Mouse (Mus musculus): ENCODE results near the gene Kcnv2. TPM values are rescaled to one million over a fixed set of nuclear protein-coding genes. Genes with fewer than 3 reads are reported as not detected.

The Kcnv2 gene
- total RNA-seq (2021) = 1 to 10 TPM; 3.6 to 6.0 TPM
- long read RNA-seq, experiment 1, full-length matches to known transcripts = 1 of 3 reads
- long read RNA-seq, experiment 1, partial matches to known transcripts = 0 of 3 reads
- long read RNA-seq, experiment 1, other reads (novel, unspliced or antisense) = 2 of 3 reads
- long read RNA-seq, experiment 2 = 0 reads

DNA sequence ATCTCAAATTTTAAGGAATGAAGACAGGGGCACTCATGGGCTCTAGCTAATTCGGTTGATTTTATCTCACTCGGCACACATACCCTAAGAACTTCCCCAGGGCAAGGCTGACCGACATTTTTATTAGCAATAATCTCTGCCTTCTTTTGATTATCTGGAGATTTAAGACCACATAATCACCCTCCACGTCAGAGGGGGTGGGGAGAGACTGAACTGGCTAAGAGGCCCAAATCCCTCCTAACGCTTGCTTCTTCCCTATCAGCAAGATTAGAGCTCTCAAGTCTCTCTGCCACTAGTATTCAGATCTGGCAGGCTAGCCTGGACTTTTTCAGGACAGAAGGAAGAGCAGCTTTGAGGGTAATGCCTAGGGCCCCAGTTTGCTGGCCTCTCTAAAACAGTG, at the start of gene Kcnv2:
Kcnv2 (plus strand) TSS at position 308 of the 400 bp plus-strand sequence.
- no peak for DNase-seq

DNA sequence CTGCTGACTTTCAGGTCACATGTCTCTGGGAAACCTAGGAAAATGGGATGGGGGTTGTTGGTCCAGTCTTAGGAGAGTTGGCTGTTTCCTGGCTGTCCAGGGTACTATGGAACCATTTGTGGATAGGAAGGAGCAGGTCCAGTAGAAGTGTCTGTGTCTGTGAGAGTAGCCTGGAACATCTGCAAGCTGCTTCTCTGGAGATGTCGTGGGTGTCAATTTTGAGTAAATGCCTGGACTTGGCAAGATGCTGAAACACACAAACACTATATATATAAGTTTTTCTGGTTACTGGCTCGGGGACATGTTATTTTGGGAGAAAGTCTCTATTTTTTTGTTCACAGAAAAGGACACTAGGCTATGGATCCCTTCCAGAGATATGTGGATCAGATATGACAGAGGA, 49.0 kb upstream of the Kcnv2 start:
- no peak for DNase-seq

DNA sequence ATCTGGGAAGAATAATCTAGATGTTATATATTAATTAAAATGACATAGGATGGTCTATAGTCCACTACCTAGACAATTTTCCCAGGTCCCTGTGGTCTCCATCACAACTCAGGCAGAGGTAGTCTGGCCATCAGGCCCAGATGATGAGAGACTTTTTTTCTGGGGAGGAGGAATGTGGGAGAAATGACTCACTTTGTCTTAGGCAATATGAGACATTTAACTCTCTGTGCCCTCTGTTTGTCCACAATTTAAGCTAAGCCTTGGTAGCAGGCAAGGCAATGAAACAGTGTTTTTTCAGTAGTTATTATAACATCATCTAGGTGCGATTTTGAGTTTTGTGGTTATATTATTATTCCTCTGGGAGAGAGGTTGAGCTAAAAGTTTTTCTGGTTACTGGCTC, 48.0 kb upstream of the Kcnv2 start:
- DNase-seq = no peak

DNA sequence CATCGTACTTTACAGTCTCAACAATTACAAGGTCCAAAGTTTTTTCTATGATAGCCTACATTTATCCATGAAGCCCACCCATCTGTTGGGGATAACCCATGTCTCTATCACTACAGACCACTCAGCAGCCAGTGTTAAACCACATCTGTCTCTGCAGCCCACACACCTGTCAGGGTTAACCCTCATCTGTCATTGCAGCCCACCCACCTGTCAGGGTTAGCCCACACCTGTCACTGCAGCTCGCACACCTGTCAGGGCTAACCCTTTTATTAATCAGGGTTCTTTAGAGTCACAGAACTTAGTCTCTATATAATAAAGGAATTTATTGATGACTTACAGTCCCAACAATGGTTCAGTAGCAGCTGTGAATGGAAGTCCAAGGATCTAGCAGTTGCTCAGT, 43.2 kb upstream of the Kcnv2 start:
- DNase-seq = no peak

DNA sequence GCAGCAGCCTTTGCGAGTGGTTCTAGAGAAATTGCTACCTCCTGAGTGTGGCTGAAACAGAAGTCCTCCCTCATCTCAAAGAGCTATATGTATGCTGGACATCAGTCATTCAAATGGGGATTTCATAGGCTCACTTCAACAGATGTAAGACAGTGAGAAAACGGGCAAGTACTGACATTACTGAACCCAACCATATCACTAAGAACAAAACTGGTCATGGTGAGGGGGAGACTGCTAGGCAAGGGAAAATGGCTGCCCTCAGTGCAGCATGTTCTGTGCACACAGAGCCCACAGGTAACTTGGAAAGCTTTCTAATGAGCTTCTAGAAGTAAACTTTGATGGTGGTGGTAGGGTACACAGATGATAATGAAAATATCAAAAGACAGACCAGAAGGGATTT, 12.3 kb upstream of the Kcnv2 start:
- DNase-seq = no peak

DNA sequence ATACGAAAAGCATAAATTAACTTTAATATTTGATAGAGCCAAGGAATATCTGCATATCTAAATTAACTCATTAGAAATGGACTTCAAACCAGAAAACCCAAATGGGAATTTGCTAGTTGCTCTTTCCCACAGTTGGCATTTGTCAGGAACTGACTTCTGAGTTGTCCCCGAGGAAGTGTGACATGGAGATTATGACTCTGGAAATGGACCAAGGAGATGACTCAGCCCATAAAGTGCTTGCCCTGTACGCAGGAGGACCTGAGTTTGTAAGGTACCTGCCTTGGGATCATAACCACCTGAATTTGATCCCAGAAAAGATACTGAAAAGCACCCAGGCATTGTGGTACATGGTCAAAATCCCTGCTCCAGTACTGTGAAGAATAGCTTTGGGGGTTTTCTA, 11.1 kb upstream of the Kcnv2 start:
- DNase-seq = peak; percentile 55 to 64

DNA sequence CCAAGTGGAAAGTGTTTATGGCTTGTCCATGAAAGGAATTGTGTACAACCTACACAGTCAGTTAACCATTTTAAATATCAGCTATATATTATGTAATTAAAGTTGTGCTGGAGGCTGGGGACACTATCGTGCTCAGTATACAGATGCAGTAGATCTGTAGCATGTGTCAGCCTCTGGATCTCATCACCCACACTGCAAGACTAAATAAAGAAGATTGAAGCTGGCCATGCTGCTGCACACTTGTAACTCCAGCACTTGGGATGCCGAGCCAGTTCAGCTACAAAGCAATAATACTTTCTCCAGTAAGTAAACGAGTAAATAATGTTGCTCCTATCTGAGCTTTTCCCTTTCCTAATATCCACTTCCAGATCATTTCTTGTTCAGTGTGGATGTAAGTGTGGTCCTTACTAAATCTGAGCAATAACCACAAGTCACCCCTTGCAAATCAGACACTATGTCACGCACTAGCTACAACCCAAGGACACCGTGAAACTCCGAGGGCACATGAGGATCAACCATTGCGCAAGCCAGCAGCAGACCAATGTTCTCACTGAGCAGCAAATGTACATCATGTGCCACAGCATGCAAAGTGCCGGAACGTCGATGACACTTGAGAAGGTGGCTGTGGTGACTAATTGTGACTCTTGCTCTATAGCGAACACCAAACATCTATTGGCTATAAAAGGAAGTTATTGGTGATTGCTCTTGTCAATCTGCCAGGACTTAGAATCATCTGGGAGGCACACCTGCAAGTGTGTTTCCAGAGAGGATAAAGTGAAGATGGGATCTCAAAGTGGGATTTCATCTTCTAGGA, 9.9 kb upstream of the Kcnv2 start:
- peak; percentile 80 to 87 for DNase-seq

DNA sequence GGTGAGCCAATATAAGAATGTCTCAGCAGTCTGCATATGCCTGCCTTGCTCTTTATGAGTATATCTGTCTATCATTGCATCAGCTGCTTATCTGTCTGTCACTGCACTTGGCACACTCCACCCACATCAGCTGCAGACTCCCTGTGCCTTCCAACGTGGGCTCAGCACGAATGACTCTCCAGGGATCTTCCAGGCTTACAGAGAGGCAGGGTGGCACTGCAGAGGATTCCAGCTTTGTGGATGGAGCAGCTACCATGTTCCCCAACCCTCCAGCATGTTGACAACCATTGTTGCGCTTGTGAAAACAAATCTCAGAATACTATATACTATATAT, 9.3 kb upstream of the Kcnv2 start:
- peak in 1 of 2 experiments; percentile 36 for DNase-seq

DNA sequence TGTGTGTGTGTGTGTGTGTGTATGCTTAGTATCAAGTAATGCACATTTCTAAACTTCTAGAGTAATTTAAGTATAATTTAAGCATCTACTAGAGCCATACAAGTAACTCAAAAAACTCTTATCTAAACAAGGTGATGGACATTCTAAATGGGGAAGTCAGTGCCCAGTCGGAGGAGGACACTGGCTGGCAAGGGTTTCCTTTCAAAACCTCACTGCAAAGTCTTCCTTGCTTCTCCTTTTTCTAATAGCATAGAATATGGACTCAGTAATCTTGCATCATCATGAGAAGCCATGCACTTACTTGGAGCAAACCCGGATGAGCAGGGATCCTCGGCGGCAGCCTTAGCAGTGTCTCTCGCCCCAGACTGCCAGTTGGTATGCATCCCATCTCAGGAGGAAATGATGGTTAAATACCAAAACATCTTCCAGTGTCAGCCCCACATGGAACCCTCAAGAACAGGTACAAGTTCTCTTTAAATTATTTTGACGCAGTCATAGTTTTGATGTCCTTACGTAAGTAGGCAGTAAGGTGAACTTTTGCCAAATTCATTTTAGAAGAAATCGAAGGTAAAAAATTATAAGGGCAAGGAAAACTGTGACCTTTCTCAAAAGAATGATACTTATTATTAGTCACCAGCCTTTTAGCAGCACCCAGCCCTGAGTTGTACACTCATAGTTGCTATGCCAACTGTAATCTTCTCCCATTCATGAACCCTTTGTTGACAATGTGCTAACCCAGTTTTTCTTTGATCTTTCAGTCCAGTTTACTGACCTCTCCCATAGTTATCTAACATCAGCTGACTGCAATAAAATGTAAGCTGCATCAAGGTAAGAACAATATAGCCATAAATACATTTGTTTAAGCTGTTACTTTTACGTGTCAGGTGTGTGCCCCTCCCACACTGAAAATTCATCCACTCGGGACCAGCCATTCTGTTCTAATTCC, 5.8 kb upstream of the Kcnv2 start:
- no peak for DNase-seq

DNA sequence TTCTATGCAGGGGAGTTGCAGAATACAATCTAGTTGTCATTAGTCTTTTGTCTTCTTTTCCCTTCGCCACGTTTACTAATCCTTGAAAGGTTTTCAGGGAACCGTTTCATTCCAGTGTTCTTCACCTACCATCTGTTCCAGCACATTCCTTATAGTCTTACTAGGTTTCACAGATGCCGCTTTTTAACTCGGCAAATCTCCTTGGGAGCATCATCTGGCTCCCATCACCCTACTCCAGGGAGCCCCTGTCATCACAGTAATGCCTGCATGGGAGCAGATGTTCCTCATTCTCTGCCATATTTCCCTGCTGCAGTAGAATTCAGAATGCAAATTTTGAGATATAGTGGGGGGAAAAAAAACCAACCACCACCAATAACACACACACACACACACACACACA, 5.1 kb upstream of the Kcnv2 start:
- DNase-seq = peak; percentile 37 to 46

DNA sequence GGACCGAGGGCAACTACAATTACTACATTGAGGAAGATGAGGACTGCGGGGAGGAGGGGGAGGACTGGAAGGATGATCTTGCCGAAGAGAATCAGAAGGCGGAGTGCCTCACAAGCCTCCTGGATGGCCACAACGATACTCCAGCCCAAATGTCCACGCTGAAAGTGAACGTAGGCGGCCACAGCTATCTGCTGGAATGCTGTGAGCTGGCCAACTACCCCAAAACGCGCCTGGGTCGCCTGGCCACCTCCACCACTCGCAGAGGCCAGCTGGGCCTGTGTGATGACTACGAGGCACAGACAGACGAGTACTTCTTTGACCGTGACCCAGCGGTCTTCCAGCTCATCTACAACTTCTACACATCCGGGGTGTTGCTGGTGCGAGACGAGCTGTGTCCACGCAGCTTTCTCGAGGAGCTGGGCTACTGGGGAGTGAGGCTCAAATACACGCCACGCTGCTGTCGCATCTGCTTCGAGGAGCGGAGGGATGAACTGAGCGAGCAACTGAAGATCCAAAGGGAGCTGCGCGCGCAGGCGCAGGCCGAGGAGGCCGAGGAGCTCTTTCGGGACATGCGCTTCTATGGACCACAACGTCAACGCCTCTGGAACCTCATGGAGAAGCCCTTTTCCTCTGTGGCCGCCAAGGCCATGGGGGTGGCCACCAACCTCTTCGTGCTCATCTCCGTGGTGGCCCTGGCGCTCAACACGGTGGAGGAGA, 681 bp downstream of the Kcnv2 start:
- DNase-seq = peak; percentile 29 to 39

DNA sequence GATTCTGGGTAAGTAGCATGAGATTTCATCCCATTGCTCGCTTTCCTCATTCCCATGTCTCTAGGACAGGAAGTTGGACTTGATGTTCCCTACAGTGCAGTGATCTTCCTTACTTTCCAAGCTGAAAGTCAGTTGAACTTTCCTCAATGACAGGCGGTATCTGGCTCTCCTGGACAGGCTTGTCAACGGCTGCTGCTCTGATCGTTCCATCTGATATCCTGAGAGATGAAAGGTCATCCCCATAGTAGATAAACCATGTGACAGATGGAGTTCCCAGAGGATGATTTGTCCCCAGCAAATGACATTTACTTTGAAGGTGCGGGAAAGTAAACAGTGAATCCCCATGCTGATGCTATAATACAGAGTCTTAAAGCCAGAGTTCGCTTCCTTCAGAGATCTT, 3.2 kb downstream of the Kcnv2 start:
- no peak for DNase-seq

DNA sequence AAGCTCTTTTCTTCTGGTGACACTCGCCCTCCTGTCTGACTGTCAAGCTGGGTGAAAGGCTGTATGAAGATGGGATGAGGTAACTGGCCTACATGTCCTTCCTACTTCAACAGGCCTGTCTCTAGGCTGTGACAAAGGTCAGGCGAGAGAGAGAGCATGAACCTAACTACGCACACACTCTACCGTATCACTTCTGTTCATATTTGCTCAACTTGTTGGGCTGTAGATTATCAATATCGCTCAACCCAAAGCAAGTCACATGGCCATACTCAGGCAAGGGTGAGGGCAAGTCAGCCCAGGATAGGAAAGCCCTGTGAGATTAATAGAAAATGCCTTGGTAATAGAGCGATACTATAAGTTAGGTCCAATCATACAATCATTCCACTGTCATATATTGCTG, 5.2 kb downstream of the Kcnv2 start:
- no peak for DNase-seq

DNA sequence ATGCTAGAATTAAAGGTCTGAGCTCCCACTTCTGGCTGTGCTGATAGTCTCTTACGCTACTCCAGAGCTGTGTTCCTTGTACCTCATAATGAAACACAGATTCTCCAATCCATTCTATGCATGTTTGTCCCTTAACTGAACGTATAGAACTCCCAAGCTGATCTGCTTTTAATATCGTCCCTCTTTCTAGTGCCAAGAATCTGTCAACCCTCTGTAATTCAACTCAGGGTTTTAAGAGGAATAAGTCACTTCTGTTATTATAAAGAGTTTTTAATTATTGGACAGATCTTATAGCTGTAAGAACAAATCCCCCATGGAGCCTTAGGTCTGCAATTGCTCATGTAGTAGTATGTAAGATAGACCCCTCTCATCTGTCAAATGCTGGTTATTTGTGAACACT, 5.8 kb downstream of the Kcnv2 start:
- DNase-seq = no peak

DNA sequence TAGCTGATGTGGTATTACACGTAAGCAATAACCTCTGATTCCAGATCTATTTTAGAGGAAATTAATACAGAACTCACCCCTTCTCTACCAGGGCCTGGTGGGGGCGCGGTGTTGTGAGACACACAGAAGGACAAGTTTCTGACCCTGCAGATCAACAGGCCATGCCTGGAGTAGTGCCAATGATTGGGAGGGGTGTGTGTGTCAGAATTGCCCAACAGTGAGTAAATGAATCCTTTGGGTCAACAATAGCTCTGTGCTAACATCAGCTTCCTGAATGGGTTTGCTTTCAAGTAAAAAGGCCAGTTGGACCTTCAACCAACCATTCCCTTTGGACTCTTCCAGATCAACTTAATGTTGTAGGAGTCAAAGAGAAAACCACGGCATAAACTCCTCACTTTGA, 6.3 kb downstream of the Kcnv2 start:
- no peak for DNase-seq

DNA sequence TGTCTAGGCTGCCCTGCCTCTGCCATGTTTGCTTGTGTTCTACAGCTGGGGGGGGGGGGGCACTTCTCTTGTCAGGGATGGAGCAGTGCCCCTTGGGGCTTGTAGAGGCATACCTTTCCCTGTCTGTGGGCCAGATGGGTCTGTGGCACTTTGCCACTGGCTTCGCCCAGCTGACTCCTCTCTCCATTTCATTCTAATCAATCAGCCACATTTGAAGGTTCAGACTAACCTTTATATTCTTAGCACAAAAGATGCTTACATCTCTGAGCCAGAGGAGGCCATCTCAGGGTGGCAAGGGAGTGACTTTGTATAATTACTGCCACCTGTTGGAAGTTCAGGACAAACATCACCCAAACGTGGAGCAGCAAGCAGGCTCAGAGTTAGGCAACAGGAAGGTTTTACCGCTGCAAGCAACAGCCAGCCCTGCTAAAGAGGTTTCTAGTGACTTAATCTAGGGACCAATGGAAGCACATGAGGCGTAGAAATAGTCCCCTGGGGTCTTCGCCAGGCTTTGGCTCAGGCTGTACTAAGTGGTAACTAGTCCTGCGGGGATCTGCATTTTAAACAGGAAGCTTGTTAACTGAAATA, 9.9 kb downstream of the Kcnv2 start:
- DNase-seq = no peak

DNA sequence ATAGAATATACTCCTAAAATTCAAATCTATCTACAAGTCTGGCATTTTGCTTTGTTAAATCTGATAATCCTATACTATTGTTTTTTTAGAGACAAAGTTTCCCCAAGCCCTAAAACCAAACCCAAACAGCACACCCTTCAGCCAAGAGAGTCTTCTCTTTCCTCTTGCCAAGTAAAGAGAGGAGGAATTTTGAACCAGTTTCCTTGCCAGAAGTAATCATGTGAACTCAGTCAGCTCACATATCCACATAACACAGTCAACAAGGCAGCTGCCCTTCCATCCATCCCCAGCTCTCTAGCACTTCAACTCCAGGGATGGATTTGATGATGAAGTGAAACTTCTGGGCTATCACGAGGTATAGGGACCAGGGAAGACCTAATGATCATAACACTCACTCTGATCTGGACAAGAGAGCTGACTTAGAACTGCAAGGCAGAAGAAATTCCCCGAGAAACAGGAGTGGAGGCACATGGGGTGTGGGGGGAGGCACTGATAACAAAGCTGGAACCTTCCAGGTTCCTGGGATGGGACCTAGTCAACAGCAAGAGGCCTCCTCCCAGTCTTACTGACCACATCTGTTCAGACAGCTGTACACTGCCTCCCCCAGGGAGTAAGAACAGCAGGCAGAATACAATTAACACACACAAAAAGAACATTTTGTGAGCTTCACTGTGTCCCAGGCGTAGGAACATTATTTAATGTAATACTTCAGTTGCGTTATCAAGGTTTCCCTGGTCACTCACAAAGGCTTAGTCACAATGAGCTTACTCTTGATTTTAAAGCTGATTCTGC, 13.9 kb downstream of the Kcnv2 start:
- DNase-seq = peak; percentile 65 to 85

DNA sequence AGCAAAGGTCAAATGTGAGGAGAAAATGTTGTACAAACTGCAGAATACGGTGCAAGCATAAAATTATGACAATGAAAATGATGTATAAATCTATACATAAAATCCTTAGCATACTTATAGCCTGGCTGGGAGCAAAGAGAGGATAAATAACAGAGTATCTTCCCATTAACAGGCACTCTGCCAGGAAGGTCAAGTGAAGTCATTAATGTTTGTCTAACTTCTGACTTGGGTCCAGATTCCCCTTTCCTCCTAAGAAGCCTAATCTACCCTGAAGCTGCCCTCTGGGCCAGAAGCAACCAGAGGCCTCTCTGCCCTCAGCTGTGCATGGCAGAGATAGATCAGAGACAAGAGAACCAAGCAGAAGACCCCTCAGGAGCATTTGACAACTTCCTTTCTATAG, 24.1 kb downstream of the Kcnv2 start:
- no peak for DNase-seq

DNA sequence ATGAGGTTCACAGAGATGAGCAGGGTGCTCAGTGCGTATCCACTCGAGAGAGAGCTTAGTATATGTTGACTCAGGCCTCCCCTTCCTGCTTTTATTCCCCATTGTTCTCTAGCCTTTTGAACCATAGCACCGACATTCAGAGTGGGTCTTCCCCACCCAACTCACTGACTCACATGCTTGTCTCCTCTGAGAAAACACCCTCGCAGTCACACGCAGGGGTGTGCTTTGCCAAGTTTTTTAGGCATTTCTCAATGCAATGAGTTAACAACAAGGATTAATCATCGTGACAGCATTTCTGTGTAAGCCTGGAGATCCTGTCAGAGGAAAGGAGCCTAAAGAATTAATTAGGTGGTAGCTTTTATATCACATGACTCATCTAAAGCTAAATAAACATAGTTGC, 29.3 kb downstream of the Kcnv2 start:
- peak; percentile 16 to 33 for DNase-seq

DNA sequence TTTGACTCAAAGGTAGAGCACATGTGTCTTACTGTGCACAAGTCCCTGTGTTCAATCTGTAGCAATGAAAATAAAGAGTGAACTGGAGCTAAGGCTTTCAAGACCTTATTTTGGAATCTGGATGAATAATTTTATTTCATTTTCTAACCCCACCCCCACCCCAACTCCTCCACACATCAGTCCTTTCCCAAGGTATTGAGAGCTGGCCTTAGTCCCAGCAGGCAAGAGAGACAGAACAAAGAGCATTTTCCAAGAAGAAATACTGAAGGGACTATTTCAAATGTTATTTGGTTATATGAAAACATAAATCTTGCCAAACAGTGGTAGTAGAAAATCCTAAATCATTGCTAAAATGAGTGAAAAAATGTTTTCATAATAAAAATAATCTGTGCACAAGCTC, 38.0 kb downstream of the Kcnv2 start:
- DNase-seq = no peak

DNA sequence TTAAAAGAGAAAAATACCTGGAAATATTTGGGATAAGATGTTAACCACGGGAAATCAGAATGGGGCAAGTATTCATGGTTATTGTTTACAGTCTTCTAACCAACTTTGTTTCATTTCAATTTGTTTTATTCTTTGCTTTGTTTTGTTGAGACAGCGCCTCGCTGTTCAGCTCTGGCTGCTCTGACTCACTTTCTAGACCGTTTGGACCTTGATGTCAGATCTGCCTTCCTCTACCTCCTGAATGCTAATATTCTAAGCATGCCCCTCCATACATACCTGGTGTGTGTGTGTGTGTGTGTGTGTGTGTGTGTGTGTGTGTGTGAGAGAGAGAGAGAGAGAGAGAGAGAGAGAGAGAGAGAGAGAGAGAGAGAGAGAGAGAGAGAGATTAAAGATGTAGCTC, 41.5 kb downstream of the Kcnv2 start:
- DNase-seq = peak in 1 of 2 experiments; percentile 10

Measured in heart, adult 18-20 months (tissue).